Mouse (Mus musculus) brain, embryonic 14.5 days (tissue): ENCODE data around the gene Slc25a45.

Experiments used
- CTCF ChIP-seq: fragments of 200-500 bp; IDR thresholded peaks from 2 replicates; pipeline ENCODE4 v1.5.1; 2012; ENCODE audit warnings: inconsistent platforms, mild to moderate bottlenecking, moderate library complexity, borderline replicate concordance; ENCODE audit not compliant: insufficient read depth, insufficient read length; ENCODE audit errors: extremely low read depth
- POLR2A ChIP-seq: fragments of 200-500 bp; IDR thresholded peaks from 2 replicates; pipeline ENCODE4 v1.6.1; 2012; ENCODE audit warnings: mild to moderate bottlenecking, inconsistent platforms, borderline replicate concordance; ENCODE audit not compliant: poor library complexity, insufficient read depth, insufficient read length, severe bottlenecking; ENCODE audit errors: extremely low read depth

DNA sequence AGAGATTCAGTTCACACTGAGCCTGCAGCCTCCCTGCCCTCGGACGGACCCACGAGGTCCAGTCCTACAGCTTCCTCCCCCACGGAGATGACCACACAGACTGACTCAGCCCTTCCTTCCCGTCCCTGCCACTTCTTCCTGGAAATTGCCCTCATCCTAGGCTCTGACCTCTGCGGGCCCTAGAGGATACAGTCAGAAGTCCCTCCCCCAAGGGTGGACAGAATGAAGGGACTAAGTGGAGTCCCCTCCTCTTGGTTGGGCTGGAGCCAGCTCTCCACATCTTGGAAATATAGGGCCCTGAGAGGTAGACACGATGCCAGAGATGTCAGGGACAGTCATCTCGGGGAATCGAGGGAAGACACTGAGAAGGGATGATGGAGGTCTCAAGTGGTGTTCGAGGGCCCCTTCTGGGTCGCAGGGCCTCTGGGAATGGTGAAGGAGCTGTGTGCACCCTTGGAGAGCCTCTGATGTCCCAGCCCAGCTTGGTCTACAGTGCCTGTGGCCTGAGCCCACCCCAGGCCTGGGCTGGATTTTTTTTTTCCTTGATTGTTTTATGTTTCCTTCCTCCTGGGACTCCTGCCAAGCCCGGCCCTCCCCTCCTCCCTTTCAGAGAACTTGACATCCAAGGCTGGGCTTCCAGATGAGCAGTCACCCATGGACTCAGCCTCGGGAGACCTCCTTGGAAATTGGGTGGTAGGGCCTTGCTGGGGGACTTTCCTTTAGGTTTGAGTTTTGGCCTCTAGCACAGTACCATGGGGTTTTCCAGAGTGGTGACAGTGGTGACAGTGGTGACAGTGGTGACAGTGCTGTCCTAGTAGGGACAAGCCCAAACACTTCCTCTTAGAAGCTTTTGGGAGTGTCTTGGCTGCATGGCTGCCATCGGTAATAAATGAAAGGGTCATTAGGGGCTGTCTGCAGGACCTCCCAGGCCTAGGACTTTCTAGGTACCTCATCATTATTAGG lies 52.3 kb downstream of the Slc25a45 start:
- no peak for TF ChIP-seq CTCF
- no peak for TF ChIP-seq POLR2A
